Mouse (Mus musculus): ENCODE results near the gene Trcg1. TPM values are rescaled to one million over a fixed set of nuclear protein-coding genes. Genes with fewer than 3 reads are reported as not detected.
A peak's percentile ranks its signal among the peaks of the same experiment; 100 is the strongest.
"Not testable (repeated sequence)": the region's sequence is repeated elsewhere in the genome, so short reads cannot be mapped to it uniquely, and the experiment has no call there.

Gene Trcg1
- polyA plus RNA-seq, 1 experiment from 2014 or later = not detected

GRCm38 (mm10) chr9:57223341-57223740, 13.0 kb upstream of the Trcg1 start:
- Histone ChIP-seq H3K27ac (no peak overlapping the region), H3K4me1 (no peaks in the 10 kb centered on the region), H3K27me3 (no peaks in the 10 kb centered on the region), H3K36me3 (no peaks in the 10 kb centered on the region), H3K4me2 (replicated peaks) (no peak overlapping the region), H3K9me3 (no peaks in the 10 kb centered on the region), H3K4me3 (no peak overlapping the region), H3K9ac (no peak overlapping the region)
- ATAC-seq (ENCODE audit: low FRiP score, low read depth) = no peak

GRCm38 (mm10) chr9:57225780-57226627, 10.4 kb upstream of the Trcg1 start:
- no peak for ATAC-seq (ENCODE audit: low FRiP score, low read depth)
- no peak overlapping the region for H3K9ac ChIP-seq
- peaks cover 14% of the 10 kb centered on the region for H3K4me1 ChIP-seq
- H3K36me3 ChIP-seq = no peaks in the 10 kb centered on the region
- H3K27ac ChIP-seq = no peak overlapping the region
- no peak overlapping the region for H3K4me3 ChIP-seq
- WGBS = 83% methylated on average over 13 of the region's 13 CpGs
- no peaks in the 10 kb centered on the region for H3K27me3 ChIP-seq
- H3K4me2 ChIP-seq (replicated peaks) = no peak overlapping the region
- no peaks in the 10 kb centered on the region for H3K9me3 ChIP-seq

- H3K4me2 ChIP-seq (replicated peaks); H3K36me3 ChIP-seq; H3K27me3 ChIP-seq; H3K27ac ChIP-seq; H3K4me3 ChIP-seq; H3K9me3 ChIP-seq; H3K9ac ChIP-seq; ATAC-seq (ENCODE audit: low FRiP score, low read depth): not testable (repeated sequence)
- H3K4me1 ChIP-seq = peaks cover 14% of the 10 kb centered on the region
- 87% methylated on average over 6 of the region's 6 CpGs for WGBS
Observed at GRCm38 (mm10) chr9:57226628-57227122, 9.7 kb upstream of the Trcg1 start.

GRCm38 (mm10) chr9:57227203-57227602, 9.2 kb upstream of the Trcg1 start:
- Histone ChIP-seq H3K9me3 (no peaks in the 10 kb centered on the region), H3K9ac (no peak overlapping the region), H3K4me1 (peaks cover 14% of the 10 kb centered on the region), H3K27ac (no peak overlapping the region), H3K36me3 (no peaks in the 10 kb centered on the region), H3K27me3 (no peaks in the 10 kb centered on the region), H3K4me3 (no peak overlapping the region), H3K4me2 (replicated peaks) (no peak overlapping the region)
- ATAC-seq (ENCODE audit: low FRiP score, low read depth) = no peak
- WGBS = 61% methylated on average over 5 of the region's 5 CpGs

DNA sequence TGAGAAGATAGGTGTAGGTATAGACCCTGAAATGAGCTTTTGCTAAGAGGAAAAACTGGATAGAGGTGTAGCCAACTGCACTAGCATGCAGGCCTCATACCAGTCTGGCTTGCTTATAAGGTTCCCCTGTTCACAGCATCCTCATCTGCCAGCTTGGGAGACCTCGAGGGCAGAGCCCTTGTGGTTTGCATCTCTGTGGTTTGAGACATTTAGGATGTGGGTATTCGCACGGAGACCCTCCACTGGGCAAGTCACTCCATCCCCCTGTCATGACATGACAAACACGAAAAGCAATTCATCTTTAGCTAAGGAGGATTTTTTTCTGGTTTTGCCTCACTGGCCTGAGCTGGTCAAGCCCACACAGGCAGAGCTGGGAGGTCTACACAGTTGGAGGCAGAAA, 8.2 kb upstream of the Trcg1 start:
- Histone ChIP-seq H3K9ac (no peak overlapping the region), H3K27ac (no peak overlapping the region), H3K4me2 (replicated peaks) (no peak overlapping the region), H3K4me1 (peaks cover 14% of the 10 kb centered on the region), H3K4me3 (no peak overlapping the region), H3K27me3 (no peaks in the 10 kb centered on the region), H3K9me3 (no peaks in the 10 kb centered on the region), H3K36me3 (no peaks in the 10 kb centered on the region)
- 69% methylated on average over 4 of the region's 4 CpGs for WGBS
- no peak for ATAC-seq (ENCODE audit: low FRiP score, low read depth)

DNA sequence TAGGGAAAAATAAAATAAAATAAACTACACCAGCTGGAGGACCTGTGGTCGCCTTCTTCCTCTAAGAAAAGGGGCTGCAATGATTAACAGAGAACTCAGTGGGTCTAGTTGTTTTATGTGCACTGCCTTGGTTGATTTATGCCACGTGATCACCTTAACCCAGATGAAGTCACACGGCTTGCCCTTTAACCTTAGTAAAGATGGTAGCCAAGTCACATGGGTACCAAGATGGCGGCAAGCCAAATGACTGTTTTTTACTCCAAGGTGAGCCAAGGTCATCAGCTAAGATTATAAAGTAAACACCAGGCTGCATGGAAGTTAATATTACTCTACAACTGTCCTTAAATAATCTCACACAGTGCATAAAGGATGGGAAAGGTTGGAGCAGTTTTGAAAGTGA, 6.6 kb upstream of the Trcg1 start:
- Histone ChIP-seq H3K4me2 (replicated peaks) (no peak overlapping the region), H3K9me3 (no peaks in the 10 kb centered on the region), H3K36me3 (no peaks in the 10 kb centered on the region), H3K27me3 (no peaks in the 10 kb centered on the region), H3K4me3 (no peak overlapping the region), H3K4me1 (peaks cover 14% of the 10 kb centered on the region), H3K9ac (no peak overlapping the region), H3K27ac (no peak overlapping the region)
- 42% methylated on average over 4 of the region's 4 CpGs for WGBS
- no peak for ATAC-seq (ENCODE audit: low FRiP score, low read depth)

GRCm38 (mm10) chr9:57230146-57230783, 6.1 kb upstream of the Trcg1 start:
- Histone ChIP-seq H3K27ac (peak overlapping the region; percentile 48; the same call in 1 of the 2 replicates), H3K4me3 (no peak overlapping the region), H3K27me3 (no peaks in the 10 kb centered on the region), H3K9me3 (no peaks in the 10 kb centered on the region), H3K9ac (no peak overlapping the region), H3K36me3 (no peaks in the 10 kb centered on the region), H3K4me2 (replicated peaks) (no peak overlapping the region), H3K4me1 (peaks cover 14% of the 10 kb centered on the region)
- 29% methylated on average over 9 of the region's 9 CpGs for WGBS
- ATAC-seq (ENCODE audit: low FRiP score, low read depth) = no peak

DNA sequence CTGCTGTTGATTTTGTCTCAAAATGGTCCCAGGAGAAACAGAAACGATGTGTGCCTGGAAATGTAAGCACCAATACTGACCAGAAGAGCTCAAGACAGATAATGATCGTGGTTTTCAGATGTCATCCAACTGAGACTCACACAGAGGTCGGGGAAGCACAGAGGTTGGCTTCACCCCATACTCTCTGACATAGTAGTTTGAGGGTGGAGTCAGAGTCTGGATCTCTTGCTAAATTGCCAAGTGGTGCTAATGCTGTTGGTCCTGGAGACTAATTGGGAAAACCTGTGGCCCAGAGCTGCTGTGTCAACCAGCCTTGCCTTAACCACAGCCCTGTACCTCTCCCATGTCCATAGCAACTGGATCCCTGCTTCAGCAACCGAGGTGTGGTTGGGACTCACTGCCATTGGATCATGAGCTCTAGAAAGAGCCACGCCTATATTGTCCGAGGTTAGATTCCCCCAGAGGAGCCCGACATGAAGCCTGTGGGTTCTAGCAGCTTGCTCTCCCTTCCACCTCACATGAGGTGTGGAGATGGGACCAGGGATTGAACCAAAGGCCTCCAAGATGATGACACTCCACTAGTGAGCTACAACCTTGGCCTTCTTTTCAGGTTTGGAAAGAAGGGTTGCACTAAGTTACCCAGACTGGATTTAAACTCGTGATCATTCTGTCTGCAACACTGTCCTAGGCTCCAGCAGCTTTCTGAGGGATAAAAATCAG, 4.7 kb upstream of the Trcg1 start:
- no peaks in the 10 kb centered on the region for H3K9me3 ChIP-seq
- H3K9ac ChIP-seq = no peak overlapping the region
- no peaks in the 10 kb centered on the region for H3K27me3 ChIP-seq
- peaks cover 14% of the 10 kb centered on the region for H3K4me1 ChIP-seq
- ATAC-seq (ENCODE audit: low FRiP score, low read depth) = no peak
- no peak overlapping the region for H3K4me2 ChIP-seq (replicated peaks)
- 80% methylated on average over 8 of the region's 8 CpGs for WGBS
- H3K4me3 ChIP-seq = no peak overlapping the region
- no peaks in the 10 kb centered on the region for H3K36me3 ChIP-seq
- H3K27ac ChIP-seq = no peak overlapping the region

DNA sequence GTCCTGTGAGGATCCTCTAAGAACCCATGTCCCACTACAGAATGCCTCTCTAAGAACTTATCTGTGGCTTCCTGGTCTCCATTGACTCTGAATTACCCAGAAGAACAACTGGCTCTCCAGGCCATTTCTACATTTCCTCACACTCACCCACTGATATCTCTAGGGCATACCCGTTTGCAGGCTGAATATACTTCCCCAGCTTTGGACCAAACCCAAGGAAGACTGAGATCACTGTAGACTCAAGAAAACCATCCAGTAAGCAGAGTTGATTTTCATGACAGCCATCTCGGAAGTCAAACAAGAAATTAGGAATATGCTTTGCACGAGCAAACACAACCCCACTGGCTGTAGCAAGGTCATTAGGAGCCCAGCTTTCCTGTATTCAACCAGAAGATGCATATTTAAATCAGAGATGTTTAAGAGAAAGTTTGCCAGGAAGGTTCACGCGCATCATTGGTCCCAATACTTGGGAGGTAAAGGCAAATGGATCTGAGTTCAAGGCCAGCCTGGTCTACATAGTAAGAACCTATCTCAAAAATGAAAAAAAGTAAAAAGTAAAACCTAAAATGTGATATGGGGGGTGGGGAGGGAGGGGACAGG, 3.9 kb upstream of the Trcg1 start:
- Histone ChIP-seq H3K4me1 (peaks cover 14% of the 10 kb centered on the region), H3K4me3 (no peak overlapping the region), H3K9me3 (no peaks in the 10 kb centered on the region), H3K27me3 (no peaks in the 10 kb centered on the region), H3K27ac (no peak overlapping the region), H3K36me3 (no peaks in the 10 kb centered on the region), H3K9ac (no peak overlapping the region), H3K4me2 (replicated peaks) (no peak overlapping the region)
- ATAC-seq (ENCODE audit: low FRiP score, low read depth) = no peak
- WGBS = 87% methylated on average over 5 of the region's 5 CpGs

DNA sequence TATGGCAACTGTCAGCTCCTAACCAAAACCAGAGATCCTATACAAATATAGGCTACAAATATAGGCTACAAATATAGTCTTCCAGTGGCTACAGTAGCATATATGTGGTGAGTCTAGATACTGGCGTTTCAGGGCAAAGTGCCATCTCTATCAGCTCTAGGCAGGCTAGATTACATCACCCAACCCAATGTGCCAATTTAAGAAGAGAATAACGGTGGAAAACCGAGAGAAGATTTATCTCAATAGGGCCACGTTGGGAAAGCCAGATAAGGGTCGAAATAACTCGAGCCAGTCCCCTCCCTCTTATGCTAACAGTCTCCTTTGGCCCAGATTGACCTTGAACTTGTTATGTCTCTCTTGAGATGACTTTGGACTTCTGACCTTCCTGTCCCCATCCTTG, 3.2 kb upstream of the Trcg1 start:
- Histone ChIP-seq H3K27ac (no peak overlapping the region), H3K4me2 (replicated peaks) (no peak overlapping the region), H3K27me3 (no peaks in the 10 kb centered on the region), H3K9me3 (no peaks in the 10 kb centered on the region), H3K36me3 (no peaks in the 10 kb centered on the region), H3K4me1 (peaks cover 14% of the 10 kb centered on the region), H3K4me3 (no peak overlapping the region), H3K9ac (no peak overlapping the region)
- no peak for ATAC-seq (ENCODE audit: low FRiP score, low read depth)
- WGBS = 85% methylated on average over 6 of the region's 6 CpGs

DNA sequence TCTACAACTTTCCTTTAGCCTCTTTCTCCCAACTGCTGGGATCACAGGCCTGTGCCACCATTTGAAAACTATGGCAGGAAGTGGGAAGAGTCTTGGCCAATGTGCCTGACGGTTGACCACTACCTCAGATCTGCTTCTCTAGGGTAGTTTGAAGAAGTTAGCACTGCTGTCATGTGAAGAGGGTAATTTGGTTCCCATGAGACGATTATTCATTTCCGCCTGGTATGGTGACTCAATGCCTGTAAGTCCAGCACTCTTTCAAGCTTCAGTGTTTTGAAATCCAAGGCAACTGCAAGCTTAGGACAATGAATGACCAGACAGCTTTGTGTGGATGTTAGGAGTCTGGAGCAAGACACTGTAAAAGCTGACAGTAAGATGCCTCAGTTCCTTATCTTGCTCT, 2.6 kb upstream of the Trcg1 start:
- WGBS = 89% methylated on average over 3 of the region's 3 CpGs
- no peaks in the 10 kb centered on the region for H3K36me3 ChIP-seq
- H3K4me2 ChIP-seq (replicated peaks) = no peak overlapping the region
- ATAC-seq (ENCODE audit: low FRiP score, low read depth) = no peak
- peaks cover 14% of the 10 kb centered on the region for H3K4me1 ChIP-seq
- no peaks in the 10 kb centered on the region for H3K27me3 ChIP-seq
- no peak overlapping the region for H3K4me3 ChIP-seq
- H3K27ac ChIP-seq = no peak overlapping the region
- no peaks in the 10 kb centered on the region for H3K9me3 ChIP-seq
- no peak overlapping the region for H3K9ac ChIP-seq

- ATAC-seq (ENCODE audit: low FRiP score, low read depth) = no peak
- Histone ChIP-seq H3K4me1 (no peaks in the 10 kb centered on the region), H3K27me3 (no peaks in the 10 kb centered on the region), H3K9me3 (no peaks in the 10 kb centered on the region), H3K4me2 (replicated peaks) (no peak overlapping the region), H3K4me3 (no peak overlapping the region), H3K27ac (no peak overlapping the region), H3K9ac (no peak overlapping the region), H3K36me3 (no peaks in the 10 kb centered on the region)
- WGBS = 75% methylated on average over 5 of the region's 5 CpGs
Observed at GRCm38 (mm10) chr9:57237705-57238104, 1.3 kb downstream of the Trcg1 start.
